Mouse (Mus musculus) C2C12 (cell line): Measurements from ENCODE around the gene Muc2. TPM values are rescaled to one million over a fixed set of nuclear protein-coding genes. Genes with fewer than 3 reads are reported as not detected.

Experiments
- H3K27me3 ChIP-seq: one replicate; pipeline ENCODE4 v1.6.1; 2011; ENCODE audit not compliant: control insufficient read depth, insufficient read depth, insufficient read length
- H3K36me3 ChIP-seq: one replicate; pipeline ENCODE4 v1.6.1; 2011; ENCODE audit not compliant: control insufficient read depth, insufficient read depth
- H3K4me3 ChIP-seq: one replicate; pipeline ENCODE4 v1.5.1; 2011; ENCODE audit warnings: mild to moderate bottlenecking, control low read depth; ENCODE audit not compliant: poor library complexity, insufficient read depth, severe bottlenecking
- H3K79me2 ChIP-seq: one replicate; pipeline ENCODE4 v1.6.1; 2011; ENCODE audit not compliant: control insufficient read depth, insufficient read depth
- H3K79me3 ChIP-seq: one replicate; pipeline ENCODE4 v1.6.1; 2011; ENCODE audit warnings: low read depth, control low read depth
- H3ac ChIP-seq: one replicate; pipeline ENCODE3; 2011; ENCODE audit warnings: low read depth; ENCODE audit not compliant: control insufficient read depth, insufficient read length
- CEBPB ChIP-seq: IDR thresholded peaks from one replicate; pipeline ENCODE4 v1.6.1; 2011; ENCODE audit warnings: low read depth, mild to moderate bottlenecking, control low read depth, moderate library complexity
- CTCF ChIP-seq: IDR thresholded peaks from one replicate; pipeline ENCODE4 v1.5.1; 2011; ENCODE audit not compliant: control insufficient read depth, insufficient read depth, insufficient read length
- FOSL1 ChIP-seq: IDR thresholded peaks from one replicate; pipeline ENCODE4 v1.8.0; 2011; ENCODE audit warnings: mild to moderate bottlenecking, low read length; ENCODE audit not compliant: poor library complexity, insufficient read depth, severe bottlenecking
- MAX ChIP-seq: IDR thresholded peaks from one replicate; pipeline ENCODE4 v1.6.1; 2011; ENCODE audit warnings: mild to moderate bottlenecking, control low read depth
- MYOD1 ChIP-seq: IDR thresholded peaks from one replicate; pipeline ENCODE4 v1.6.1; 2011; ENCODE audit warnings: low read depth; ENCODE audit not compliant: control insufficient read depth, insufficient read length
- MYOG ChIP-seq: IDR thresholded peaks from one replicate; pipeline ENCODE4 v1.6.1; 2011; ENCODE audit not compliant: control insufficient read depth, insufficient read length; ENCODE audit errors: extremely low read depth
- USF1 ChIP-seq: IDR thresholded peaks from one replicate; pipeline ENCODE4 v1.6.1; 2011; ENCODE audit warnings: low read depth, mild to moderate bottlenecking, control low read depth, moderate library complexity
- polyA plus RNA-seq: library from polyadenylated mRNA; unstranded; fragments of >200 nt; fragmentation: generic; extraction: Trizol; gene quantifications from one replicate; pipeline ENCODE4 v1.2.1, GENCODE M21; 2012; ENCODE audit warnings: missing spikeins

Muc2 gene
- polyA plus RNA-seq, 1 experiment, result 0.02 TPM

DNA sequence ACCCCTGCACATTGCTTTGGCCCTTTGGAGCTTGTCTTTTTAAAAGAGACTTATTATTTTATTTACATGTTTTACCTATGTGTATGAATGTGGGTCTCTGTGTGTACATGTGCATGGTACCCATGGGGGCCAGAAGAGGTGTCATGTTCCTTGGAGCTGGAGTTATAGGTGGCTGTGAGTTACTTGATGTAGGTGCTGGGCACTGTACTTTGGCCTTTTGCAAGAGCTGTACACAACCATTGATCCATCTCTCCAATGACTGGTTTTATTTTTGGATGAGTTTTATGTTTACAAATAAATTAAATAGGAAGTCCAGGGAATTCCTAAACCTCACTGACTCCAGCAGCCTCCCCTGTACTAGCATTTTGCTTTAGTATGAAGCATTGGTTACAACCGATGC is 104.1 kb downstream of the Muc2 start:
- Histone ChIP-seq H3K4me3 (no peak overlapping the region), H3K79me2 (no peaks in the 10 kb centered on the region), H3ac (no peak overlapping the region), H3K27me3 (peaks cover 37% of the 10 kb centered on the region), H3K79me3 (no peaks in the 10 kb centered on the region), H3K36me3 (no peaks in the 10 kb centered on the region)
- no peak for TF ChIP-seq MYOD1
- TF ChIP-seq FOSL1, result no peak
- TF ChIP-seq CEBPB, result no peak

DNA sequence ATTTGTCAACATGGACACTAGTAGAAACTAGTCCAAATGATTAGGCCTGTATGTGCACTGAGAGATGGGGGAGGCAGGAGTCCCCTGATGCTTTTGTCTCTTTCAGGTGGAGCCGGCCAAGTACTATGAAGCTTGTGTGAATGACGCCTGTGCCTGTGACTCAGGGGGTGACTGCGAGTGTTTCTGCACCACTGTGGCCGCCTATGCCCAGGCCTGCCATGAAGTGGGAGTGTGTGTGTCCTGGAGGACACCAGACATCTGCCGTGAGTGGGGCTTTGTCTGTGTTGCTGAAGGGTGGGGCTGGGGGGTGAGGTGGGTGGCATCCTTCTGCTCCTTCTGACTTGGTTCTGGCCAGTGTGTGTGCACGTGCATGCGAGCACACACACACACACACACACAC is 113.1 kb downstream of the Muc2 start:
- no peak overlapping the region for H3K4me3 ChIP-seq
- no peaks in the 10 kb centered on the region for H3K79me3 ChIP-seq
- no peak for TF ChIP-seq USF1
- no peak for TF ChIP-seq MAX
- TF ChIP-seq CTCF, result no peak
- TF ChIP-seq MYOD1, result no peak
- no peak for TF ChIP-seq CEBPB
- TF ChIP-seq MYOG, result no peak
- TF ChIP-seq FOSL1, result no peak
- no peak overlapping the region for H3ac ChIP-seq
- H3K27me3 ChIP-seq, result peaks cover 26% of the 10 kb centered on the region
- no peaks in the 10 kb centered on the region for H3K79me2 ChIP-seq
- no peaks in the 10 kb centered on the region for H3K36me3 ChIP-seq

Other genes with a start within 250 kb of the Muc2 start
- 9.5 TPM for gene Pidd1, start 246.3 kb upstream of the Muc2 start, polyA plus RNA-seq
- gene Rplp2, start 243.0 kb upstream of the Muc2 start, polyA plus RNA-seq, result 4,785 TPM
- gene Pnpla2, start 235.1 kb upstream of the Muc2 start, polyA plus RNA-seq, result 32.8 TPM
- gene Cracr2b, start 229.2 kb upstream of the Muc2 start, polyA plus RNA-seq, result 4.5 TPM
- 334 TPM for gene Cd151, start 222.9 kb upstream of the Muc2 start, polyA plus RNA-seq
- gene Polr2l, start 215.2 kb upstream of the Muc2 start, polyA plus RNA-seq, result 124 TPM
- gene Tspan4, start 215.1 kb upstream of the Muc2 start, polyA plus RNA-seq, result 278 TPM
- gene Chid1, start 150.5 kb upstream of the Muc2 start, polyA plus RNA-seq, result 27.4 TPM
- gene Ap2a2, start 128.2 kb upstream of the Muc2 start, polyA plus RNA-seq, result 92.7 TPM
- gene Muc6, start 35.0 kb upstream of the Muc2 start, polyA plus RNA-seq, result 0.27 TPM
- gene Muc5ac, start 98.6 kb downstream of the Muc2 start, polyA plus RNA-seq, result under 0.01 TPM
- under 0.01 TPM for gene Muc5b, start 148.7 kb downstream of the Muc2 start, polyA plus RNA-seq
- gene Tollip, start 228.2 kb downstream of the Muc2 start, polyA plus RNA-seq, result 29.5 TPM